Mouse (Mus musculus) heart, embryonic 13.5 days (tissue): Measurements from ENCODE around the gene Spn. TPM values are rescaled to one million over a fixed set of nuclear protein-coding genes. Genes with fewer than 3 reads are reported as not detected.
A peak's percentile ranks its signal among the peaks of the same experiment; 100 is the strongest.

Experiments used
- ATAC-seq: fragments of 200-750 bp; cut with Nextera tagmentation; 2 replicates; pipeline ENCODE4 v1.8.0; 2017; ENCODE audit warnings: moderate TSS enrichment; ENCODE audit not compliant: insufficient number of reproducible peaks, low FRiP score, low TSS enrichment; ENCODE audit errors: extremely low read depth
- H3K27ac ChIP-seq: fragments of 300-500 bp; sonication (generic); replicated peaks from 2 replicates; pipeline ENCODE4 v1.5.1; 2015; ENCODE audit warnings: moderate library complexity, mild to moderate bottlenecking, inconsistent platforms
- H3K27me3 ChIP-seq: fragments of 300-500 bp; sonication (generic); replicated peaks from 2 replicates; pipeline ENCODE4 v1.6.1; 2015; ENCODE audit warnings: mild to moderate bottlenecking, inconsistent platforms
- H3K36me3 ChIP-seq: fragments of 300-500 bp; sonication (generic); 2 replicates; pipeline ENCODE4 v1.6.1; 2015; ENCODE audit warnings: mild to moderate bottlenecking, inconsistent platforms
- H3K4me1 ChIP-seq: fragments of 300-500 bp; sonication (generic); 2 replicates; pipeline ENCODE4 v1.6.1; 2015; ENCODE audit warnings: inconsistent platforms
- H3K4me2 ChIP-seq: fragments of 300-500 bp; sonication (generic); 2 replicates; pipeline ENCODE4 v1.6.1; 2015; ENCODE audit warnings: inconsistent platforms, mild to moderate bottlenecking, moderate library complexity
- H3K4me3 ChIP-seq: fragments of 300-500 bp; sonication (generic); 2 replicates; pipeline ENCODE4 v1.5.1; 2015; ENCODE audit warnings: moderate library complexity, mild to moderate bottlenecking, inconsistent platforms
- H3K9ac ChIP-seq: fragments of 300-500 bp; sonication (generic); 2 replicates; pipeline ENCODE4 v1.6.1; 2015; ENCODE audit warnings: inconsistent platforms, mild to moderate bottlenecking, moderate library complexity
- H3K9me3 ChIP-seq: fragments of 300-500 bp; sonication (generic); 2 replicates; pipeline ENCODE4 v1.6.1; 2016; ENCODE audit warnings: inconsistent platforms
- WGBS: fragments of 180-500 bp; shearing (Covaris S2); methylation state at CpG from one replicate; pipeline ENCODE4 v1.1.7; 2015; ENCODE audit warnings: mixed read lengths; 5-methylcytosine and 5-hydroxymethylcytosine counted together
- polyA plus RNA-seq: library from polyadenylated mRNA; unstranded; fragments of >200 nt; fragmentation: Nextera tagmentation; extraction: Ambion mirVana; gene quantifications from 2 replicates; pipeline ENCODE4 v1.2.1, GENCODE M21; 2015

The Spn gene
- polyA plus RNA-seq, 1 experiment from 2014 or later: 0.13 TPM

DNA sequence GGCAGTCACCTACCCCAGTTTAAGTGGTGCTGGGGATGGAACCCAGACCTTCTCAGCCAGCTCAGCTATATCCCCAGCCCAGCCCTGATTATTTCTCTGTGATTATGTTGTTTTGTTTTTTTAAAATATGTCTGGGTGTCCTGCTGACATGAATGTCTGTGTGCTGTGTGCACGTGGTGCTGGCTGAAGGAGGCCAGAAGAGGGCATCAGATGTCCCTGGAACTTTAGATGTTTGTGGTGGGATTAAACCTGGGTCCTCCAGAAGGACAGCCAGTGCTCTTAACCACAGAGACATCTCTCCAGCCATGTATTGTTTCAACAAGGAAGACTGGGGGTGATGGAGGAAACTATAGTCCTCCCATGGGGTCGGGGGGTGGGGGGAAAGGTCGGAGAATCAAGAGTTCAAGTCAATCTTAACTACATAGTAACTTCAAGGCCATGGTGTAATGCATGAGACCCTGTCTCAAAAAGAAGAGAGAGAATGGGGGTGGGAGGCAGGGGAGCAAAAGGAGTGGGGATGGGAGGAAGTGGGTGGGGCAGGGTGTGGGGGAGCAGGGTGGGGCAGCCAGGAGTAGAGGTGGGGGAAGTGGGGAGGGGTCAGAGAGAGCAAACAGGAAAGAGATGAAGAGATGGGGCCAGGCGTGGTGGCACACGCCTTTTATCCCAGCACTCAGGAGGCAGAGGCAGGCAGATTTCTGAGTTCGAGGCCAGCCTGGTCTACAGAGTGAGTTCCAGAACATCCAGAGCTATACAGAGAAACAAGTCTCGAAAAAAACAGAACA is 3.2 kb upstream of the Spn start:
- WGBS: 57% methylated on average over 7 of the region's 7 CpGs
- ATAC-seq: no peak
- H3K4me1 ChIP-seq: peaks cover 5% of the 10 kb centered on the region; the same call in 1 of the 2 replicates
- H3K4me3 ChIP-seq: no peak overlapping the region
- H3K4me2 ChIP-seq: no peak overlapping the region
- no peak overlapping the region for H3K27ac ChIP-seq
- H3K9me3 ChIP-seq: no peaks in the 10 kb centered on the region
- H3K27me3 ChIP-seq: no peaks in the 10 kb centered on the region; the same call in 1 of the 2 replicates
- no peak overlapping the region for H3K9ac ChIP-seq
- H3K36me3 ChIP-seq: no peaks in the 10 kb centered on the region

DNA sequence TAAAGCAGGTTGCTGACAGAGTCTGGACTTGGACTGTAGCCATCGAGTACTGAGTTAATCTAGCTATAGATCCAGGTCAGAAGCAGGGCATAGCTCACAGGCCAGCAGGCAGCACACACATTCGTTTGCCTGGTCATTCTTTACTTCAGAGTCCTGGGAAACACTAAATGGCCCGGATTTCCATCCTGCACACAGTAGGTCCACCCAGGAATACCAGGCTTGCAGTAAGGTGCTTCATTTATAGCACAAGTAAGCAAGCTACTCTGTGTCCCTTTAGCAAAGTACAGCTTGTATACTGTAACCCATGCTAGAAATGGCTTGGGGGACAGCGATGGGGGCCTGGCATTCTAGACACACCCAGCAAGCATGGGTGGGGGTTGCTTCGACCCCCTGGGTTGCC is 1.9 kb upstream of the Spn start:
- Histone ChIP-seq H3K4me3 (no peak overlapping the region), H3K27me3 (no peaks in the 10 kb centered on the region; the same call in 1 of the 2 replicates), H3K27ac (no peak overlapping the region), H3K36me3 (no peaks in the 10 kb centered on the region), H3K9me3 (no peaks in the 10 kb centered on the region), H3K4me1 (peaks cover 5% of the 10 kb centered on the region; the same call in 1 of the 2 replicates), H3K4me2 (no peak overlapping the region), H3K9ac (no peak overlapping the region)
- 50% methylated on average over 5 of the region's 5 CpGs for WGBS
- no peak for ATAC-seq

DNA sequence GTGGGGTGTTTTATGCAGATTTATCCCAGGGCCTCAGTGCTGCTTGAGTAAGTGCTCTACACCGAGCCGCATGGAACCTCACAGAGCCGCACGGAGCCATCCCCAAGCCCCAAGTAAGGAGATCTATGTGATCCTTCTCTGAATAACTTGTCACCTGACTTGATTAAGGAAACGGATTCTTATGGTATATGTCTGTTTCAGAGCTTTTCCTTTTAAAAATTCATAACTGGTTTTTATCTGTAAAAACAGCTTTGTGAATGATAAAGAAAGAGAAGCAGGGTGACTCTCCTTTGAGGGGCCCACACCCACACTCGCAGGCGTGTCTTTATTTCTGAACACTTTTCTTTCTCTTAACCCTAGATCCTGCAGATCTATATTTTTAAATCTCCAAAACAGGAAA is 1.5 kb upstream of the Spn start:
- H3K36me3 ChIP-seq: no peaks in the 10 kb centered on the region
- H3K9ac ChIP-seq: no peak overlapping the region
- no peaks in the 10 kb centered on the region; the same call in 1 of the 2 replicates for H3K27me3 ChIP-seq
- WGBS: 82% methylated on average over 7 of the region's 7 CpGs
- H3K4me3 ChIP-seq: no peak overlapping the region
- H3K27ac ChIP-seq: no peak overlapping the region
- H3K9me3 ChIP-seq: no peaks in the 10 kb centered on the region
- H3K4me2 ChIP-seq: no peak overlapping the region
- ATAC-seq: no peak
- H3K4me1 ChIP-seq: peaks cover 5% of the 10 kb centered on the region; the same call in 1 of the 2 replicates

DNA sequence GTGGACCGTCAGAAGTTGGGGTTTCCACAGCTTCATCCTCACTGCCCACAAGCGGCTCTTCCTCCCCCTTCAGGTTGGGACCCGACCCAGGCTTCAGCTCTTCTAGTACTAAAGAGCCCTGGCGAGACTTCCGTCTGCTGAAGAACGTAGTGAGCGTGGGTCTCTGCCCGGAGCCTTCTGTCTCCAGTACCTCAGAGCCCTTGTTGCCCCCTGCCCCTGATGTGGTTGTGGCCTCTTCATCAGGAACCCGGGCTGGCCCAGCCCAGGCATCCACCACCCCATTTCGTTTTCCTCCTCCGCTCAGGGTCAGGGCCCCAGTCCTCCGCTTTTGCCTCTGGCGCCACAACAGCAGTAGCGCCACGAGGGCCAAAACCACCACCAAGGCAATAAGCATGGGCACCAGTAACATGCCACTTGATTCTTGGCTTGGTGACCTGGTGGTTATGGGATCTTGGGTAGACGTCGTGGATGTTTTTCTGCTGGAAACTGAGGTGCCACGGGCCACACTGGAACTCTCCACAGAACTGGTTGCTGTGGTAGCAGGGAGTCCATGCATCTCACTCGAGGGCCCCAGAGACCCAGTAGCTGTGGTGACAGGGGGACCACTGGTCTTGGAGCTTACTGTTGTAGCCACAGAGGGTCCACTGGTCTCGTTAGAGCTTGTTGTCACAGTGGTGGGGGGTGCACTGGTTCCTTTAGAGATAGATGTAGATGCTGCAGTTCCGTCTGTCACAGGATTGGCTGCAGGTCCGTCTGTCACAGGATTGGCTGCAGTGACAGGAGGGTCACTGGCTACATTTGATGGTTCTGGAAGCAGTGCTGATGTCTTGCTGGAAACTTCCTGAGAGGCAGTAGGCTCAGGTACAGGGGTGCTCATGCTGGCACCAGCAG is 1.2 kb downstream of the Spn start:
- Histone ChIP-seq H3K27ac (no peak overlapping the region), H3K4me1 (peaks cover 5% of the 10 kb centered on the region; the same call in 1 of the 2 replicates), H3K27me3 (no peaks in the 10 kb centered on the region; the same call in 1 of the 2 replicates), H3K4me2 (no peak overlapping the region), H3K9me3 (no peaks in the 10 kb centered on the region), H3K4me3 (no peak overlapping the region), H3K36me3 (no peaks in the 10 kb centered on the region), H3K9ac (no peak overlapping the region)
- 73% methylated on average over 22 of the region's 22 CpGs for WGBS
- no peak for ATAC-seq

DNA sequence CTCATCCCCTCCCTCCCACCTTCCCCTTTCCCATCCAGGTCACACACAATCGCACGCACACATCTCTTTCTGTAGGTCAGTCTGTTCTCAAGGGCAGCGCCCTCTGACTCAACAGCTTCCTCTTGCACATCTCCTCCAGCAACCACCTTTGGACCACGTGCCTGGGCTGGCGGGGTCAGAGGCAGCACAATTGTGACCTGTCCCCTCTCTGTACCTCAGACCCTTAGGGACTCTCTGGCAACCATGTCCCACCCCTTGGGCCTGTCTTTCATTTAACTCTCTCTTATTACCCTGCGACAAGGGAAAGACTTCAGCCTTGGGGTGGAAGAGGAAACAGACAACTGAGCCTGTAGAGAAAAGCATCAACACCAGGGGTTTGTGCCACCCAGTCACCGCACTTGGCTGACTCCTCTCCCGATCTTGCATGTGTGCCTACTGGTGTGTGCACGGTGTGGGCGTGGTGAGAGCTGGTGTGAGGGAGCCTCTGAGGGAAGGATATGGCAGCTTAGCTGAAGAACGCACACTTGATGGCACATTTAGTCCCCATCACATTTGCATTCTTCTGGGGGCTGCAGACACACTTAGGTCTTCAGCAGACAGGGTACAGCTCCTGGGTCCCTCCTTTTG is 2.7 kb downstream of the Spn start:
- WGBS: 71% methylated on average over 11 of the region's 11 CpGs
- Histone ChIP-seq H3K9me3 (no peaks in the 10 kb centered on the region), H3K4me3 (no peak overlapping the region), H3K4me2 (no peak overlapping the region), H3K36me3 (no peaks in the 10 kb centered on the region), H3K27ac (no peak overlapping the region), H3K27me3 (no peaks in the 10 kb centered on the region; the same call in 1 of the 2 replicates), H3K9ac (no peak overlapping the region), H3K4me1 (peaks cover 5% of the 10 kb centered on the region; the same call in 1 of the 2 replicates)
- ATAC-seq: no peak

DNA sequence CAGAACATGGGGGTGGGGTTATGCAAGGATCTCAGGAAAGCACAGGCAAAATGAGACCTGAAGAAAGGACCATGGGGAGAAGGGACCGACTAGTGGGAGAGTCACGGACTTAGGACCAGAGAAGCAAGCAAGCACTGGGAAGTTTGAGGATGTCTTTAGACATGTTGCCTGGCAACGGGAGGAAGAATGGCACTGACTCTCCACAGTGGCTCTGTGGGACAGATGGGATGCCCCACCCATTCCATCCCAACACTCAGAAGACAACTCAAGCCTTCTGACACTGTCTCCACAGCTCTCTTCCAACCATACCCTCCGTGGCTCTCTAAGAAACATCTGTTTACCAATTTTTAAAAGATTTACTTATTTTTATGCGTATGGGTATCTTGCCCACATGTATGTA is 4.5 kb downstream of the Spn start:
- H3K4me3 ChIP-seq: no peak overlapping the region
- H3K36me3 ChIP-seq: no peaks in the 10 kb centered on the region
- no peak overlapping the region for H3K9ac ChIP-seq
- no peaks in the 10 kb centered on the region; the same call in 1 of the 2 replicates for H3K27me3 ChIP-seq
- ATAC-seq: no peak
- H3K9me3 ChIP-seq: no peaks in the 10 kb centered on the region
- H3K4me2 ChIP-seq: no peak overlapping the region
- no peak overlapping the region for H3K27ac ChIP-seq
- 58% methylated on average over 5 of the region's 5 CpGs for WGBS
- peaks cover 5% of the 10 kb centered on the region; the same call in 1 of the 2 replicates for H3K4me1 ChIP-seq

DNA sequence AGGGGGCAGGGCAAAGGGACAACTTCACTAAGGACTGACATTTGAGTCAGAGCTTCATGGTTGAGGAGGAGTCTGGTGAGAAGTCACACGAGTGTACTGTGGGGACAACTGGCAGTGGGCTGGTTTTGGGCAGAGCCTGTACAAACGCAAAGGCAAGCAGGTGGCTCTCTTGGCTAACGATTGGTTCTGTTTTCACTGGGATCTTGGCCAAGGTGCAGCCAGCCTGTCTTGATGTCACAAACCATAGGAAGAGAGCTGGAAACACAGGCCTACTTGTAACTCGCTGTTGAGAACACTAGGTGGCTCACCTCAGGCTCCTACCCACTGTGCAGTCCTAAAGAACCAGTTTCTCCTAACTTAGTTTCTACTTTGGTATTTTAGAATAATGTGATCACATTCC is 8.0 kb downstream of the Spn start:
- H3K36me3 ChIP-seq: no peaks in the 10 kb centered on the region
- ATAC-seq: no peak

DNA sequence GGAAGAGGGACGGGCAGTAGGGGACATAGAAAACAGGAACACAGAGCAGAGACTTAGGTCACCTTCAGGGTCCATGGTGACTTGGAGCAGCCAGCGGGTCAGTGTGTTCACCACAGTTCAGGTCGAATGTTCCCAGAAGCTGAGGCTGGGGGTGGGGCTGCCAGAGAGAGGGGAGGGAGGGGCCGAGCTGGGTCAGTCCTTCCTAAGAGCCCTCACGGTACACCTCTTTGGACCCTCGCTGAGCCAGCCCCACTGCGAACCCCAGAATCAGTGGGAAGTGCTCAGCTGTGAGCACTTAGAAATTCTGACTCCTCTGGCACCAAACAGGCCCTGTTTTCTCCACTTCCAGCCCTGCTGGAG is 15.7 kb downstream of the Spn start, which contains the start of gene Qprt:
TSS of gene Qprt (minus strand) at position 316 of the 360 bp plus-strand sequence.
- Histone ChIP-seq H3K9me3 (peaks cover 4% of the 10 kb centered on the region; the same call in 1 of the 2 replicates), H3K9ac (peak within 1 kb of the TSS; percentile 55; the same call in 1 of the 2 replicates), H3K27me3 (peaks cover 36% of the 10 kb centered on the region), H3K4me1 (peaks cover 24% of the 10 kb centered on the region), H3K36me3 (no peaks in the 10 kb centered on the region), H3K4me3 (peak within 1 kb of the TSS; percentile 25), H3K27ac (no peak within 1 kb of the TSS), H3K4me2 (peak within 1 kb of the TSS; percentile 50)
- ATAC-seq: no peak
- 16% methylated on average over 7 of the region's 7 CpGs for WGBS

More for the DNA sequence above, 8.0 kb downstream of the Spn start:
- Histone ChIP-seq H3K4me1 (no peaks in the 10 kb centered on the region), H3K27ac (no peak overlapping the region), H3K27me3 (no peaks in the 10 kb centered on the region; the same call in 1 of the 2 replicates), H3K9ac (no peak overlapping the region), H3K9me3 (0 out of 2 replicates have a peak, but pooled peaks cover under 1% of the 10 kb centered on the region), H3K4me3 (no peak overlapping the region), H3K4me2 (no peak overlapping the region)
- 16% methylated on average over 4 of the region's 4 CpGs for WGBS

DNA sequence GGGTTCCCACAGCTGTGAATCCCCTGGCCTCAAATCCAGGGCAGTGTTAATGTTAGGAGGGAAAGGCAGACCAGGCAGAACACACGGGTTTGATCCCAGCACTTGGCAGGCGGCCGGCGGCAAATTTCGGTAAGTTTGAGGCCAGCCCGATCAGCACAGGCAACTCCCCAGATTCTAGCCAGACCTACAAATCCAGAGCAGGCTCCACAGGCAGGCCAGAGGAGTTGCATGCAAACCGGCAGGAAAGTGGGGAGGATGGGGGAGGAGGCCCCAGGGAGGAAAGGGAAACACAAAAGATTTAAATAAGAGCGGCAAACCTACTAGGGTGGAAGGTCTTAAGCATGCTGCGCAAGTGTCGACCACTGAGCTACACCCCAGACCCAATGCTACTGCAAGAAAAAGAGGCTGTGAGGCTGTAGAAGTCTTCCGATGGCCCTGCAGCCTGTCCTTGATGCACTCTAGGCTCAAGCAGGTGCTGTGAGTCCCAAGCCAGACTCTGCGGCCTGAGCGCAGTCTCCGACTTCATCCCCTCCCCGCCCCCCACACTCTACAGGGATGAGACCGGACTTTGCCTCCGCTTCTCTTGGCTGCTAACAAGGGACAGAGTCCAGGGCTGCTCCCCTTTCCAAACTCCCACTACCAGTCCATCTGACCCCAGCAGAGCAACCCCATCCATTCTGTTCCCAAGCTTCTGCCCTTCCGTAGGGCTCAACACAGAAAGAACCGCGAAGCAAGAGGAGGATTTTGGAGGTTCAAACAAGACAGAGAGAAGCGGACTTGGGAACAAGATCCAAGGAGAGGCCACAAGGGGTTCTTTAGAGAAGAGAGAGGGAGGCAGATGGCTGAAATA is 16.3 kb downstream of the Spn start:
- peaks cover 4% of the 10 kb centered on the region; the same call in 1 of the 2 replicates for H3K9me3 ChIP-seq
- peak overlapping the region; percentile 55; the same call in 1 of the 2 replicates for H3K9ac ChIP-seq

DNA sequence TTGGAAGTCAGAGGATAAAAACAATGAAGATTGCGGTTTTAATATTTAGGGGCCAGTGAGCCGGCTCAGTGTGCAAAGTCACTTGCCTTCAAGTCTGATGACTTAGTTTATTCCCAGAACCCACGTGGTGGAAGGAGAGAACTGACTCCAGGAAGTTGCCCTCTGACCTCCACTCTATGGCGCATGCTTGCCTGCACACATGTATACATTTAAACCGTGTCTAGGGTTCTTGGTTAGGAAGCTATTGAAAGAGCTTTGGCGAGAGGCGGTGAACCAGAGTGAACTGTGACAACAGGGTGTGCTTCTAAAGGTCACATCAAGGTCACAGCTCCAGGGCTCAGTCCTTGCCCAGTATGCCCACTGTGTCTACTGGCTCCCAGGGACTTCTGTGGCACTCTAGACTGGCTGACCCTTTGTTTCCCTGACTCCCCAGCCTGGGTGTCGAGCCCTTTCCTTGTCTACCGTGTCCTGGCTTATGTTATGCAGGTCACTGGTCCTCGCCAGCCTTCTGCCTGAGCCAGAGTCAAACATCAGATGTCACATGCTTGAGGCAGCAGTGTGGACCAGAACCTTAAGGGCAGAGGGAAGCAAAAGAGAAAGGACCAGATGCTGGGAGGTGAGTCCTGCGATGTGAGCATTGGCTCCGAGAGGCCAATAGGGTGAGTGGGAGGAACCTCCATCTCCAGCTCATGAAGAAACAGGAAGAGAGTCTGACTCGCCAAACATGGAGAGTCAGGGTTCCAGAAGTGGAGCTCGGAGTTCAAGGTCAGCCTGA is 18.8 kb downstream of the Spn start:
- Histone ChIP-seq H3K27ac (no peak overlapping the region), H3K4me1 (peaks cover 24% of the 10 kb centered on the region), H3K9ac (no peak overlapping the region), H3K9me3 (no peaks in the 10 kb centered on the region), H3K4me2 (no peak overlapping the region), H3K27me3 (peaks cover 36% of the 10 kb centered on the region), H3K36me3 (no peaks in the 10 kb centered on the region), H3K4me3 (no peak overlapping the region)
- ATAC-seq: no peak
- WGBS: 56% methylated on average over 14 of the region's 14 CpGs

More for the DNA sequence above, 16.3 kb downstream of the Spn start:
- H3K4me1 ChIP-seq: peaks cover 24% of the 10 kb centered on the region
- no peak for ATAC-seq
- peaks cover 36% of the 10 kb centered on the region for H3K27me3 ChIP-seq
- 14% methylated on average over 21 of the region's 21 CpGs for WGBS
- peak overlapping the region; percentile 50 for H3K4me2 ChIP-seq
- H3K4me3 ChIP-seq: peak overlapping the region; percentile 25
- no peak overlapping the region for H3K27ac ChIP-seq
- H3K36me3 ChIP-seq: no peaks in the 10 kb centered on the region
